Mouse (Mus musculus) mature B cell (primary cell): ENCODE results near the gene Ajm1.

ENCODE experiments used
- in situ Hi-C: fragments of 300-500 bp; cut with MboI; formaldehyde crosslinking; loops from 2 replicates; pipeline ENCODE4 v1.14.3; 2019

The Ajm1 gene

GRCm38 (mm10) chr2:25581294-25581864 is at the start of gene Ajm1:
TSS of gene Ajm1 (minus strand) at chr2:25581757.
- in situ Hi-C loops, result no loop called here

GRCm38 (mm10) chr2:25628738-25629137 is 47.2 kb upstream of the Ajm1 start:
- in situ Hi-C loops, result no loop called here

DNA sequence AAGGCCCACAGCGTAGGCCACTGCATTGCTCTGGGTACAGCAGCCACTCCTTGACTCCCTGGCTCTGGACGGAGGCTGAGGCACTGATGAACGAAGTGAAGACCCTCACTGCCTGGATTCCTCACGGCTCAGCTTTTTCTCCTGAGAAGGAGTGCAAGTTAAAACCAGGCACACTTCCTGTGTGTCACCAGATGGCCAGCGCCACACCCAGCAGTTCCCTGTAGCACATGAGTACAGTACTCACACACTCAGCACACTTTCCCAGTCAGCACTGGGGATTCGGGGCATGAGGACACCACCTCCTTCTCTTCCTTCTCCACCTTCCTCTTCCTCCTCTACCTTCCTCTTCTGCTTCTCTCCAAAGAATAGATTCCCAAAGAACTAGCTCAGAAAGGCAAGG is 46.3 kb upstream of the Ajm1 start, which contains the start of gene Fcna:
Gene Fcna (minus strand): TSS at position 220 of the 400 bp plus-strand sequence.
- in situ Hi-C loops, result no loop called here

DNA sequence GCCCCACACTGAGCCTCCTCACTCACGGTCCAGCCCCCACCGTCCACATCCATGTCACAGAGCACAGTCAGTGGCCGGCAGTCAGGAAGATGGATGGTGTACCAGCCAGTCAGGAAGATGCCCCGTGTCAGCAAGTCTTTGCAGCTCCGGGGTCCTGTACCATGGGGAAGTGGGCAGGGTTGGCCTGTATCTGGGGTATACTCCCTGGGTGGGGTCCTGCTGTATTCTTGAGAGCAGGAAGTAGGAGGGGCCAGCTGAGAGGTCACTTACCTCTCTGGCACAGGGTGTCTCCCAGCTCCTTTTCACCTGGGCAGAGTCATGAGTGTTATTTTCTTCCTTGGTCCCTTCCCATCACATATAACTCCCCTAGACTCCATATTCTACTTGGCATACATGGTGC is 44.4 kb upstream of the Ajm1 start:
- in situ Hi-C loops, result no loop called here

- in situ Hi-C loops, result no loop called here
Observed at GRCm38 (mm10) chr2:25621229-25622200, 40.0 kb upstream of the Ajm1 start, which contains the start of gene Tmem141. TSS of gene Tmem141 (minus strand) at chr2:25622005.

DNA sequence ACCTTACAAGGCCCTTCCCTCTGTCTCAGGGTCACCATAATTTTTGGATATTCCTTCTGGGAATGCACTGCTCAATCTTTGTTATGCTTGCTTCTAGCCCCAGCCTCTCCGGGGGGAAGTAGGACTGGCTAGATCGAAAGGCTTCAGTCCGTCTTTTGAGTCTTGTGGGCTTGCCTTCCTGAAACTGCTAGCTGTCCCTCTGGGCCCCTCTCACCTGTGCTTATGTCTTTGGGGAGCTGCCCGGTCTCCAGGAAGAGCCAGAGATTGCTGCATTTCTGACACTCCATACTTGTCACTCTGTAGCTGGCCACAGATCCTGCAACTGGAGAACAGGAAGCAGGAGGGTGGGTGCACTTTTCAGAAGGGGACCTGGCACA is 39.3 kb upstream of the Ajm1 start:
- in situ Hi-C loops, result no loop called here

- in situ Hi-C loops, result no loop called here
Observed at GRCm38 (mm10) chr2:25620386-25620785, 38.8 kb upstream of the Ajm1 start.

DNA sequence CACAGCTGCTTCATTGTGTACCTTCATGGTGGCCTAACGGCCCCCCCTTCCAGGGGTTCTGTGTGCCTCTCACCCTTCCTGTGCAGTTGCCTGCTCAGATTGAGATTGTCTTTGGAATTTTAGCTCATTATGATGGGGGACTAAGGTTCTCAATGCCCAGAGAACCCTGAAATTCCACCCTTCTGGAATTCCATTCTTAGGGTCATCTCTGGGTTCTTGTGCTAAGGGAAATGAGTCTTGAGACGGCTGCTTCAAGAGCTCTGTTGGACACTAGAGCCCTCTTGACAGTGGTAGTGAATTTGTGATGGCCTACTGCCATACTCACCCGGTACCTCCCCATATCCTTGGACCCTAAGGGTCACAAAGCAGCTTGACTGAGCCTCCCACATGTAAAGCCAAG is 36.0 kb upstream of the Ajm1 start, which contains the start of gene Ccdc183:
Gene Ccdc183 (minus strand): TSS at position 101 of the 400 bp plus-strand sequence.
- in situ Hi-C loops, result no loop called here

DNA sequence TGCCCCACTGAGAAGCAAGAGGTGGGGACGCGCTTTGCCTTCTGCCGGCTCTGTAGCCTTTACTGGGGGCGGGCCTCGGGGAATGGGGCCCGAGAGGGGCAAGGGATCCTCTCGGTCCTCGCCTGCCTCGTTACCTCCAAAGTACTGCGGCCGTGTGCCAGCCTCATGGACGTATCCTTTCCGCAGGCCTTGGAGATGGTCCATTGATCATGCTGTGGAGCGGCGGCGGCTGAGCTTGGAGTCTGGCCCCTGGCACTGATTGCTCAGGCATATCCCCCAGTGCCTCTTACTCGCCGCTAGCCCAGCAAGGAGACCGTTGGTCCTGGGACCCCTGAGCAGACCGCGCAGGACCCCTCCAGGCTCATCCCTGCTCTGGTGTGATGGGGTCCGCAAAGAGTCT is 34.8 kb upstream of the Ajm1 start:
- in situ Hi-C loops, result no loop called here

GRCm38 (mm10) chr2:25608671-25609070 is 27.1 kb upstream of the Ajm1 start:
- in situ Hi-C loops, result no loop called here

GRCm38 (mm10) chr2:25607761-25608622 is 26.4 kb upstream of the Ajm1 start, which contains the start of gene Rabl6:
TSS of gene Rabl6 (minus strand) at chr2:25608521.
- in situ Hi-C loops, result no loop called here

DNA sequence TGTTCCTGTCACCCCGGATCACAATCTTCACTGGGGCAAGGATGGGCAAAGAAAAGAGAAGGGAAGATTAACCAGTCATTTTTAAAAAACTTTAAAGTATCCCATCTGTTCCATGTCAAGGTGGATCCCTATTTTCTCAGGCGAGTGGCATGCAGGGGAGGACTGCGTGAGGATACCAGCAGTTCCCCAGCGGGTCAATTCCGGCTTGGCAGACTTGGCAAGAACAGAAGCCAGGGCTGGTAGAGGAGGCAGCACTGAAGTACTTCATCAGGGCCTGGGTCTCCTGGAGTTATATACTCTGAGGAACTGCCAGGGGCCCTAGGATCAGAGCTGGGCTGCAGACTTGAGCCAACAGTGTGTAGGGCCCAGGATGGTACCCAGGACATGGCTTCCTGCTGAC is 21.0 kb upstream of the Ajm1 start:
- in situ Hi-C loops, result no loop called here

GRCm38 (mm10) chr2:25600037-25600436 is 18.5 kb upstream of the Ajm1 start:
- in situ Hi-C loops, result no loop called here

- in situ Hi-C loops, result no loop called here
Observed at GRCm38 (mm10) chr2:25598749-25599148, 17.2 kb upstream of the Ajm1 start.

GRCm38 (mm10) chr2:25596765-25597510 is 15.4 kb upstream of the Ajm1 start:
- in situ Hi-C loops, result no loop called here

GRCm38 (mm10) chr2:25591863-25592262 is 10.3 kb upstream of the Ajm1 start:
- in situ Hi-C loops, result no loop called here

DNA sequence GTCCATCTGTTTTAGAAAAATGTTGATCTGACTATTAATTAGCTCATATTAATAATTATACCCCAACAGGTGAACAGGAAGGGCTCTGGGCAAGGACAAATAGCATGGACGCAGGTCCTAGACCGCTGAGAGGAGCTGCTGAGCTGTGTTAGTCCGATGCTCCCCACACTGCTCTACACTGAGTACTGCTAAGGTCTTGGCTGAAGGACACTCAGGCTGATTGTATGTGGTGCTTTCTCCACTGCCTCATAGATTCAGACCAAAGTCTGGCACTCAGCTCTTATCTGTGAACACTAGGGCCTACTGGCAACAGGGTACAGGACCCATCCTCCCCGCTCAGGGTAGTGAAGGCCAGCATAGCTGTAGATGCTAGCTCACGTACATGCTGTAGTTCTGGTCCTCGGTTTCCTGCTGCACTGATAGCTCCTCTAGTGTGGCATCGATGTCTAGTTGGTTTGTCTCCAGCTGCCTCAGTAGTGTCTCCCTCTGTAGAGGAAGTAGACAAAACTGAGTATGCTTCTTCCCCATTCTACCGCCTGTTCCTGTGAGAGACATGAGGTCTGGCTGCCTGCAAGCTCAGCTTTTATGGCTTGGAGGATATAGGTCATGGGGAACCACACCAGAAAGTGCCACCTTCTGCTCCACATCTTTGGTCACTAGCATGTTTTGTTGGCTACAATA is 6.8 kb upstream of the Ajm1 start:
- in situ Hi-C loops, result no loop called here

- in situ Hi-C loops, result no loop called here
Observed at GRCm38 (mm10) chr2:25587290-25587689, 5.7 kb upstream of the Ajm1 start.

DNA sequence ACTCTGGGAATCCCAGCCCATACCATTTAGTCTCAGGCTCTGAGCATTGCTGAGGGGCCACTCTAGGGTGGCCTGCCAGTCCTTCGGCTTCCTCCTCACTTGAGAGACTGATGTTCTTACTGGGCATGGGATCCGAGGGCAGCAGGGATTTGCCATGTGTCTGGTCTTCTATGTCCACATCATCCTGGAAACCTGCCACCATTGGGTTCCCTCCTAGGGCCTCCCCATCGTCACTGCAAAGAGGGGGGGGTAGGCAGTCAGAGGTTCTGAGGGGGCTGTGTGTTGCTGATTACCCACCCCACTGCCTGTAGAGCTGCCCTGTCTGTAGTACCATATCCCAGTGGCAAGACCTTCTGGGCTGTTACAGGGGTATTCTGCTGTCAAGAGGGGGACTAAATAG is 4.0 kb upstream of the Ajm1 start:
- in situ Hi-C loops, result no loop called here

- in situ Hi-C loops, result no loop called here
Observed at GRCm38 (mm10) chr2:25584856-25585255, 3.3 kb upstream of the Ajm1 start.

DNA sequence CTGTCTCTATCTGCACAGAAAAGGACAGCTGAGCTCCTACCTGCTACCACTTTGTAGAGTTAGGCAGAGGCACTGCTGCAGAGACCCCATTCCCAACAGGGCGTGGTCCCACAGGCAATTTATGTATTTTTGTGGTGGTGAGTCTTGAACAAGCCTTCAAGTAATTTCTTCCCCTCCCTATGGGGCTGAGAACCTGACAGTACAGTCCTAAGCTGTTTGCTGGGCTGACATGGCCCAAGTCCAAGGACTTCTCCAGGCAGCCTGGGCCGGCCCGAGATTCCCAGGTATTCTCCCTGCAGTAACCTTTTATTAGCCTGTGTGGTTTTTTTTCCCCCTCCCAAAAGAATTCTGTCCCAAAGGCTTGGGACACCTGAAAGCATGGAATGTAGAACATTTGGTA is 2.6 kb upstream of the Ajm1 start:
- in situ Hi-C loops, result no loop called here
